Mouse (Mus musculus) heart, embryonic 10.5 days (tissue): ENCODE data around the gene Ap3b1. TPM values are rescaled to one million over a fixed set of nuclear protein-coding genes. Genes with fewer than 3 reads are reported as not detected.

Experiments
- DNase-seq: peaks from one replicate; pipeline ENCODE4 v3.0.0-alpha.2; 2017; ENCODE audit warnings: low spot score
- H3K27ac ChIP-seq: fragments of 300-500 bp; sonication (generic); 2 replicates; pipeline ENCODE4 v1.5.1; 2016; ENCODE audit warnings: mild to moderate bottlenecking
- H3K27me3 ChIP-seq: fragments of 300-500 bp; sonication (generic); 2 replicates; pipeline ENCODE4 v1.6.1; 2016; ENCODE audit warnings: mild to moderate bottlenecking; ENCODE audit not compliant: poor library complexity, insufficient read depth, severe bottlenecking
- H3K36me3 ChIP-seq: fragments of 300-500 bp; sonication (generic); 2 replicates; pipeline ENCODE4 v1.6.1; 2016; ENCODE audit warnings: mild to moderate bottlenecking, moderate library complexity
- H3K4me1 ChIP-seq: fragments of 300-500 bp; sonication (generic); 2 replicates; pipeline ENCODE4 v1.6.1; 2016; ENCODE audit warnings: mild to moderate bottlenecking
- H3K4me3 ChIP-seq: fragments of 300-500 bp; sonication (generic); 2 replicates; pipeline ENCODE4 v1.5.1; 2016; ENCODE audit warnings: mild to moderate bottlenecking, moderate library complexity
- H3K9me3 ChIP-seq: fragments of 300-500 bp; sonication (generic); 2 replicates; pipeline ENCODE4 v1.6.1; 2016; ENCODE audit warnings: mild to moderate bottlenecking, moderate library complexity
- WGBS: fragments of 180-500 bp; shearing (Covaris S2); methylation state at CpG from one replicate; pipeline ENCODE4 v1.1.7; 2016; 5-methylcytosine and 5-hydroxymethylcytosine counted together
- polyA plus RNA-seq: library from polyadenylated mRNA; unstranded; fragments of >200 nt; fragmentation: Nextera tagmentation; extraction: Ambion mirVana; gene quantifications from 2 replicates; pipeline ENCODE4 v1.2.1, GENCODE M21; 2016

Ap3b1 gene
- polyA plus RNA-seq, 1 experiment from 2014 or later, result 37.3 TPM

DNA sequence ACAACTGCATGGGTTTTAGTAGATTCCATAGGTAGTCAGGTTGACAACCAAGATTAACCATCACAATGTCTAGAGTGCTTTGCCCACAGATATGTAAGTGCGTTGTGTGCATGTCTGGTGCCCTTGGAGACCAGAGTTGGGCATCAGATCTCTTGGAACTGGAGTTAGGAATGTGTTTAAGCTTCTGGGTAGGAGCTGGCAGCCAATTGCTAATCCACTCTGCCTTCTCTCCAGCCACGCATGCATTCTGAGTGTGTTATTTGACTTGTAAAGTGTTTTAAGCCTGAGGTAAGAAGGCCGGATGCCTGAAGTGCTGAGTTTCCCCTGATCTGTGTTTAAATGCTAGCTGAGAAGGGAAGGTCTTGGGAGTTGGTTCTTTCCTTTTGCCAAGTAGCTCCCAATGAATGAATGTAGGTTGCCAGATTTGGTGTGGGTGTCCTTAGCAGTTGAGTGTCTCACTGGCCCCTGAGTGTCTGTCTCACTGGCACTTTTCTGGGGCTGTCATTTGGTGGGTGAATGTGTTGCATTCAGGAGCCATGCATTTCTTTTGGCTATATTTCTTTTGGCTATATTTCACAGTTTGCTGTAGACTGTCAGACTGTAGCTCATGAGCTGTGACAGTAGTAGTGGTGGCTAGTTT is 26.3 kb downstream of the Ap3b1 start:
- Histone ChIP-seq H3K9me3 (no peaks in the 10 kb centered on the region), H3K36me3 (no peaks in the 10 kb centered on the region), H3K27ac (no peak overlapping the region), H3K27me3 (no peaks in the 10 kb centered on the region), H3K4me3 (no peak overlapping the region), H3K4me1 (peaks cover 14% of the 10 kb centered on the region)
- DNase-seq, result no peak
- WGBS, result 87% methylated on average over 3 of the region's 3 CpGs

DNA sequence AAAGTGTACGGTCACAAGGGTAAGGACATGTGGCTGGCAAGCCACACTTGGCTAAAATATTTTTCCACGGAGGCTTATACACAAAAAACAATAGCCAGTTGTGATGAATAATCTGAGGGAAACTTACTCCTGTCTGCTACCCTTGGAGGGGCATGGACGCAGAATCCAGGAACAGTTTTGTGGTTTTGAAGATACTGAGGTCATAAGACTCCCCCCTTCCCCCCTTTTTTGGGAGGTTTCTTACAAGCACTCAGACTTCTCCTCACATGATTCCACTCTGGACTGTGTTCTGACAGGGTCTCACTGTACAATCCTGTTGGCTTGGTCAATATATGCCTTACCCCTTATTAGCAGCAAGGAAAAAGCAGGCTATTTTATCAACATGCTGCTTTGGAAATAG is 29.8 kb downstream of the Ap3b1 start:
- Histone ChIP-seq H3K4me1 (peaks cover 16% of the 10 kb centered on the region), H3K27me3 (no peaks in the 10 kb centered on the region), H3K9me3 (no peaks in the 10 kb centered on the region), H3K27ac (no peak overlapping the region), H3K36me3 (peaks cover 10% of the 10 kb centered on the region), H3K4me3 (no peak overlapping the region)
- 75% methylated on average over 3 of the region's 3 CpGs for WGBS
- no peak for DNase-seq

DNA sequence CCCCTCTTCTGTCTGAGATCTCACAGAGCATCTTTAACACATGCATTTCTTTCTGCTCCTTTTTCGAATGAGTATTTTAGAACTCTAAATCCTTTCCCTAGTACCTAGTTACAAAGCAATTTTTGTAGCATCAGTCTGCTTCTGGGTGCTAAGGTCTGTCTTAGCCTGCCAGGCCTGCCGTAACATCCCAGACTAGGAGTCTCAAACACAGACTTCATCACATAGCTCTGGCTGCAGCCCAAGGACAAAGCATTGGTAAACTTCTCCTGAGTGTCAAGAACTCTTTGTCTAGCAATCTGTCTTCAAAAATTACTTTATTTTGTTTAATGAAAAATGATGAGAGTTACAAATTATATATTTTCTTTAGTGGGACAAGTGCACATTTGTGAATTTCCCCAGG is 30.8 kb downstream of the Ap3b1 start:
- 90% methylated on average over 2 of the region's 2 CpGs for WGBS
- Histone ChIP-seq H3K36me3 (peaks cover 20% of the 10 kb centered on the region), H3K27ac (no peak overlapping the region), H3K27me3 (no peaks in the 10 kb centered on the region), H3K4me3 (no peak overlapping the region), H3K4me1 (peaks cover 16% of the 10 kb centered on the region), H3K9me3 (no peaks in the 10 kb centered on the region)
- no peak for DNase-seq

DNA sequence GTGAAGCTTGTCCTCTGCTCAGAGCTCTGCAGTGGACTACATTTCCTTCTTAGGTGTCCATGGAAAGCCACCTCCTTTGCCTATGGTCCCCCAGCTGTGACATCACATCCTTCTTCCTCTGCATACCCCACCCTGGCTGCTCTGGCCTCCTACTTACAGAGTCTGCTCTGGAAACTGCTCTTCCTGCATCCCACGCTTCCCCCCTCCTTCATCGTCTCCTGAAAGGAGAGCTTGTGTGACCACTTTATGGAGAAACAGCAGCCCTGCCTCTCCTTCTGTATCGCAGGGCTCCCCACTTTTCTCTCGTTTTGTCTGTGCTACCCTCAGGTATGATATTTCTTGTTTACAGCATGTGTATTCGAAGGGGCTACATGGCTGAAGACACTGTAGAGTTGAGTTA is 33.5 kb downstream of the Ap3b1 start:
- no peak overlapping the region for H3K27ac ChIP-seq
- DNase-seq, result no peak
- 83% methylated on average over 5 of the region's 5 CpGs for WGBS
- H3K4me1 ChIP-seq, result peaks cover 16% of the 10 kb centered on the region
- H3K9me3 ChIP-seq, result no peaks in the 10 kb centered on the region
- H3K27me3 ChIP-seq, result no peaks in the 10 kb centered on the region
- peaks cover 41% of the 10 kb centered on the region for H3K36me3 ChIP-seq
- H3K4me3 ChIP-seq, result no peak overlapping the region

DNA sequence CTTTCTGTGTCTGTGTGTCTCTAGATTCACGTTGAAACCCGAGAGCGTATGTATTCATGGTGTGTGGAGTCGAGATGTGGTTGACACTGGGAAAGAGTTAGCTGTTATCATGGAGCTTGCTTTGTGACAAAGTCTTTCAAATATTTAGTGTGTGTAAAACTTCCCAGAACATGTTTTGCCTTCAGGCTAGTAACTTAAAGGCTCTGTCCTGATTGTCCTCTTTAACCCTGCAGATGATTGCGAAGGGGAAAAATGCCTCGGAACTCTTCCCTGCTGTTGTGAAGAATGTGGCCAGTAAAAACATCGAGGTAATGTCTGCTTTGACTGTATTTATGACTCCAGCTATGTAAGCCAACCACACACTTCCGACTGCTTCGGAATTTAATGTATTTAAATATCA is 35.7 kb downstream of the Ap3b1 start:
- H3K27me3 ChIP-seq, result no peaks in the 10 kb centered on the region
- peaks cover 10% of the 10 kb centered on the region for H3K4me1 ChIP-seq
- H3K4me3 ChIP-seq, result no peak overlapping the region
- no peak for DNase-seq
- H3K9me3 ChIP-seq, result no peaks in the 10 kb centered on the region
- peaks cover 41% of the 10 kb centered on the region for H3K36me3 ChIP-seq
- no peak overlapping the region for H3K27ac ChIP-seq
- 83% methylated on average over 9 of the region's 9 CpGs for WGBS

DNA sequence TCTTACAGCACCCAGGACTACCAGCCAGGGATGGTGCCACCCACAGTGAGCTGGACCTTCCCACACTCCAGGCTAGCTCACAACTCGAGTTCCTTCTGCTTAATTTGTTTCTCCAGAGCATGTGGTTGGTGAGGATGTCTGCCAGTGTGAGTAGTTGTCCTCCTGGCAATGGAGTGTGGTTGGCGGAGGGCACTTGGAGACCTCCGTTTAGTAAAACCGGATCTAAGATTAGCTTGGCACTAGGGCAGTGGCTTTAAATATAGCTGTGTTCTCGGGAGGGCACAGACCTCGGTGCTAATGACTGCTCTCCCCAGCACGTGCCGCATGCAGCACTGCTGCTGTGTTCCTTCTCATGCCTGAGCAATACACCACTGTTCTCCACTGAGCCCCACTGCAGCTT is 37.0 kb downstream of the Ap3b1 start:
- Histone ChIP-seq H3K4me1 (no peaks in the 10 kb centered on the region), H3K9me3 (no peaks in the 10 kb centered on the region), H3K27ac (no peak overlapping the region), H3K36me3 (peaks cover 41% of the 10 kb centered on the region), H3K27me3 (no peaks in the 10 kb centered on the region), H3K4me3 (no peak overlapping the region)
- 85% methylated on average over 8 of the region's 8 CpGs for WGBS
- DNase-seq, result no peak

DNA sequence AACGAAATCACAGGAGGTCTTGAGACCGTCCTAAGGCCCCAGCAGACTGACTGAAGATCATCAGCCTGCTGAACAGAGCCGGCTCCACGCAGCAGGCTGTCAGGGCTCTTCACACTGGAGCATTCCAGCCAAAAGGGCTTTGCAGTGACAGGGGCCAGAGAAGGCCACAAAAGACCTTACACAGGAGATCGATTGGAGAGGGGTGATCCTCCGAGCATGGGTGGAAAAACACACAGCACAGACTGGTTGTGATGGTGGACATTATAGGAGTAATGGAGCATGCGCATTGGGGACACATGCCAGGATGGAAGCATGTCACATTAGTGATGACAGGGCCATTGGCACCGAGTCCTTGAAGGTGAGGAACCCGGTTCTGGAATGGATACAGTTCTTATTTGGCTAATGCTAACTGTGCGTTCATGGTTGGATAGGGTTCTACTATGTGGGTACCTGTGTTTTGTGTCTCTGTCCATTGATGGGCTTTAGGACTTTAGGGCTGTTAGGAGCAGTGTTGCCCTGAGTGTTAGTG is 37.7 kb downstream of the Ap3b1 start:
- H3K27ac ChIP-seq, result no peak overlapping the region
- H3K36me3 ChIP-seq, result peaks cover 41% of the 10 kb centered on the region

DNA sequence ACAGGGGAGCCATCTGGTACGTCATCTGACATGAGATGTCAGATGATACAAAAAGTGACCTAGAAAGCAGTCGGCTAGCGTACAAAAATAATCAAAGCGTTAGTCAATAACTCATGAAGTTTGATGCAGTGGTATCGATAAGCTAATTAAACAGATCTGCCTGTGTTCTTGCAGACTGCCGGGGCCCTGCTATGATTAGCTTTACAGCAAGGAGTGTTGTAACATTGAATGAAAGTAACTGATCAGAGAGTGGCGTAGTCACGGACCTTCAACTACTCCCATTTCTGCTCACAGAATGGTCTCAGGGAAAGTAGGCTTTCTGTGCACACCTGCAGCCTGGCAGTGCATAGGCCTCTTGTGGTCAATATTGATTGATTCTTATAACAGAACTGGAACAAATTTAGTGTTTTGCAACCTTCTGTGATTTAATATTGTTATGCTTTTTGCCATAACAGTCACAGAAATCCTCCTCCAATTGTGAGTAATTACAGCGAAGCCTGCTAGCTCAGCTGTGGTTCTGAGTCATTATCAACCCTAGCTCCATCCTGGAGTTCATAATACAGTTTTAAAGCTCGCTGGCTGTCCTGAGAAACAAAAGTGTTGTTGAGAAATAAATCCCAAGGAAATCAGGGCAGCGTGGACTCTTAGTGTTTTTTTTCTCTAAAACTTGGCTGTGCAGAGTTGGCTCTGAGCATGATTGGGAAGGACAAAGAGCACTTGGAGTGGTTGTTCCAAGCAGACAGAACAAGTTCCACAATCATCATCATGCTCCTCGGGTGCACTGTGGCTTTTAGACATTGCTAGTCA is 40.0 kb downstream of the Ap3b1 start:
- Histone ChIP-seq H3K4me1 (no peaks in the 10 kb centered on the region), H3K27ac (no peak overlapping the region), H3K4me3 (no peak overlapping the region), H3K36me3 (peaks cover 38% of the 10 kb centered on the region), H3K9me3 (no peaks in the 10 kb centered on the region), H3K27me3 (no peaks in the 10 kb centered on the region)
- 90% methylated on average over 12 of the region's 12 CpGs for WGBS
- no peak for DNase-seq

More for the DNA sequence above, 37.7 kb downstream of the Ap3b1 start:
- no peak for DNase-seq
- H3K9me3 ChIP-seq, result no peaks in the 10 kb centered on the region
- no peaks in the 10 kb centered on the region for H3K27me3 ChIP-seq
- 88% methylated on average over 10 of the region's 10 CpGs for WGBS
- no peak overlapping the region for H3K4me3 ChIP-seq
- H3K4me1 ChIP-seq, result no peaks in the 10 kb centered on the region

DNA sequence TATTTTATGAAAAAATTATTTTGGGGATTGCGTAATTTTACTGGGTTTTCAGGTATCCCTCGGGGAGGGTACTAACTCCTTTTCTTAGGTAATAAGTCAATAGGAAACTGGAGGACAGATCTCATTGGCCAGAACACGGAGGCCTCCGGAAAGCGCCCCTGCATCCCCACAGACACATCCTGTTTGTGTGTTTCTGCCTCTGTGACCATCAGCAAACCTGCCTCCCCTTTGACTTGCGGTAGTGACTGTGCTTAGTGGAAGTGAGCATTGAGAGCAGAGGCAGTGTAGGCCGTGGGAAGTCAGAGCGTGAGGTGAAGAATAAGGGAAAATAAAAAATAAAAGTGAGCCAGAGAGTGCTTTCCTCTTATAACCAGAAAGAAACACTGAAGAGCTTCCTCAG is 41.7 kb downstream of the Ap3b1 start:
- no peaks in the 10 kb centered on the region for H3K4me1 ChIP-seq
- no peak for DNase-seq
- H3K4me3 ChIP-seq, result no peak overlapping the region
- no peaks in the 10 kb centered on the region for H3K27me3 ChIP-seq
- no peak overlapping the region for H3K27ac ChIP-seq
- H3K9me3 ChIP-seq, result no peaks in the 10 kb centered on the region
- 90% methylated on average over 8 of the region's 8 CpGs for WGBS
- H3K36me3 ChIP-seq, result peaks cover 38% of the 10 kb centered on the region

DNA sequence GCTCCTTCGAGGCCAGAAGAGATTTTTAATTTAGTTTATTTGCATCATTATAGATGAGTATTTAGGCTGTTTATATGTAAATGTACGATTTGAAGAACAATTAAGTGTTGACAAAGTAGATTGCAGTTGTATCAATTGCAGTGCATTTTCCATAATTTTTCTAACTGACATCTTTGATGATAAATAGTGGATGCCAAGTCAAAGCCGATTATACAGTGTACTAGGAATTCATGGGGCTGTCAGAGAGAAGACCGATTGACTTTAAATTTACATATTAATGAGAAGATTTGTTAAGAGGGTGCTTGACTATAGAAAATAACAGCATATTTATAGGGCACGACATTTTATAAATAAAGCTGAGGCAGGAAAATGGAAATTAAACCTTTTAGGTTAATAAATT is 64.8 kb downstream of the Ap3b1 start:
- 92% methylated on average over 5 of the region's 5 CpGs for WGBS
- no peak for DNase-seq
- no peak overlapping the region for H3K4me3 ChIP-seq

DNA sequence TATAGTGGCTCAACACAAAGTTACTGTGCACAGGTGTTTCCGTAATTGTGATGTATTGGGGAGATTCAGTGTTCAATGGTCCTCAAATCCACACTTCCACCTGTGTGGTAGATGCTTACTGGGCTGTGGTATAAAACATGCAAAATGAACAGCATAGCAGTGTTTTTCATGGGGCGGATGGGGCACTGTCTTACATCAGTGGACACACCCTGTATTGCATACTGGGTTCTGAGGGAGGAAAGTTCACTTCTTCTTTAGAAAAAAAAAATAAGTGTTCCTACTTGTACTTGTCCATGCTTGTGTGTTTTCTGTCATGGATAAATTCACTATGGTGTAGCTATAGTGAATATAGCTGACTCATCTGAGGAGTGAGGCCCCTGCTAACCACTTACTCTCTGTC is 70.8 kb downstream of the Ap3b1 start:
- no peaks in the 10 kb centered on the region for H3K9me3 ChIP-seq
- WGBS, result 84% methylated on average over 2 of the region's 2 CpGs
- H3K27ac ChIP-seq, result no peak overlapping the region
- peaks cover 44% of the 10 kb centered on the region for H3K36me3 ChIP-seq
- H3K4me3 ChIP-seq, result no peak overlapping the region
- H3K4me1 ChIP-seq, result no peaks in the 10 kb centered on the region
- DNase-seq, result no peak
- no peaks in the 10 kb centered on the region for H3K27me3 ChIP-seq

More for the DNA sequence above, 64.8 kb downstream of the Ap3b1 start:
- Histone ChIP-seq H3K4me1 (no peaks in the 10 kb centered on the region), H3K27ac (no peak overlapping the region), H3K27me3 (no peaks in the 10 kb centered on the region), H3K36me3 (peaks cover 21% of the 10 kb centered on the region; the same call in 1 of the 2 replicates), H3K9me3 (no peaks in the 10 kb centered on the region)

DNA sequence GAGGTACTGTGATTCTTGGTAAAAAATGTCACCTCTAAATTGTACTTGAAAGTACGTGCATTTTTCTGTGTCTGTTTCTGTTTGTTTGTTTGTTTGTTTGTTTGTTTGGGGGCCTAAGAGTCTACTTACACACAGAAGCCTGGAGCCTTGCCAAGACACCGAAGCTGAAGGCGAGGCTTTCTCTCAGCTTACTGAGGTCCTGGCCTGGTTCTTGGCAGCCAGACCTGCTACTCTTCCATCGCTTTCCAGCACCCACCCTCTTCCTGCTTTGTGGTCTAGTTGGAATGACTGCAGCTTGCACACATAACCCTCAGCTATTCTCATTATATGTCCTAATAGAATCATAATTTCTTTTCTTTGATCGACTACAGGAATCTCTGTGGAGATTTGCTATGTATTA is 80.6 kb downstream of the Ap3b1 start:
- DNase-seq, result no peak
- Histone ChIP-seq H3K9me3 (no peaks in the 10 kb centered on the region), H3K4me1 (no peaks in the 10 kb centered on the region), H3K36me3 (peaks cover 27% of the 10 kb centered on the region), H3K27ac (no peak overlapping the region), H3K27me3 (no peaks in the 10 kb centered on the region), H3K4me3 (no peak overlapping the region)
- 87% methylated on average over 5 of the region's 5 CpGs for WGBS

DNA sequence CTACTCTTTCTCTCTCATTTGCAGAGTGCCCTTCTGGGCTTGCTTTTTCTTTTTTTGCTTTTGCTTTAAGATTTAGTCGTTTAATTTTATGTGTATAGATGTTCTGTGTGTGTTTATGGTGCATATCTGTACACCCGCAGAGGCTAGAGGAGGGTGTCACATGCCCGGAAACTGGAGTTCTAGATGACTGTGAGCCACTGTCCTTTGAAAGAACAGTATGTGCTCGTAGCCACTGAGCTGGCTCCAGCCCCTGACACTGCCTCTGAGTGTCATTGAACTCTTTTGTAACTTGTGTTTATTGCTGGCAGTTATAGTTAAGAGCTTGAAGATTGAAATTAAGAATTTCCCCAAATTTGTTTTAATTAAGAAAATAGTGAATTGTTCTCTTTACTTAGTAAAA is 82.4 kb downstream of the Ap3b1 start:
- WGBS, result 89% methylated on average over 4 of the region's 4 CpGs
- H3K4me1 ChIP-seq, result no peaks in the 10 kb centered on the region
- H3K27ac ChIP-seq, result no peak overlapping the region
- H3K36me3 ChIP-seq, result peaks cover 19% of the 10 kb centered on the region
- H3K9me3 ChIP-seq, result no peaks in the 10 kb centered on the region
- no peaks in the 10 kb centered on the region for H3K27me3 ChIP-seq
- no peak overlapping the region for H3K4me3 ChIP-seq
- no peak for DNase-seq
